Mouse (Mus musculus) CH12.LX (cell line): ENCODE measurements around the gene Cntrob. TPM values are rescaled to one million over a fixed set of nuclear protein-coding genes. Genes with fewer than 3 reads are reported as not detected.

Experiments
- DNase-seq: peaks from one replicate; pipeline ENCODE4 v3.0.0-alpha.2; 2013; ENCODE audit errors: extremely low read depth
- H3K27ac ChIP-seq: 2 replicates; pipeline ENCODE4 v1.5.1; 2012; ENCODE audit warnings: low read depth, mild to moderate bottlenecking, control low read depth, moderate library complexity; ENCODE audit not compliant: insufficient read depth
- H3K27me3 ChIP-seq: replicated peaks from 2 replicates; pipeline ENCODE3; 2012; ENCODE audit warnings: inconsistent platforms
- H3K36me3 ChIP-seq, 2 experiments: replicated peaks in 1 of 2; 2 replicates each; pipeline versions ENCODE3 to v1.6.1; 2012; ENCODE audit warnings: inconsistent platforms in 1 of 2, low read length in 1 of 2, mild to moderate bottlenecking in 1 of 2, mixed read lengths in 1 of 2, moderate library complexity in 1 of 2; ENCODE audit not compliant: control insufficient read depth in 1 of 2, insufficient read depth in 1 of 2
- H3K4me1 ChIP-seq, 2 experiments: 2 replicates each; pipeline ENCODE4 v1.6.1; 2012; ENCODE audit warnings: inconsistent platforms in 1 of 2, moderate library complexity in 1 of 2; ENCODE audit not compliant: insufficient read depth in 2 of 2, control insufficient read depth in 1 of 2
- H3K4me2 ChIP-seq: 2 replicates; pipeline ENCODE4 v1.6.1; 2012; ENCODE audit warnings: low read depth, mild to moderate bottlenecking, control low read depth; ENCODE audit not compliant: poor library complexity, insufficient read depth, severe bottlenecking
- H3K4me3 ChIP-seq, 3 experiments: fragments of 150-350 bp in 1 of 3; sonication (generic) in 1 of 3; replicated peaks in 1 of 3; 2 replicates each; pipeline versions ENCODE3 to v1.5.1; 2011 to 2012; ENCODE audit warnings: low read depth in 2 of 3, low read length in 2 of 3, mild to moderate bottlenecking in 2 of 3, moderate library complexity in 2 of 3, control low read depth in 1 of 3, improper control_type of control experiment in 1 of 3, inconsistent platforms in 1 of 3, mixed read lengths in 1 of 3; ENCODE audit not compliant: poor library complexity in 1 of 3
- H3K79me2 ChIP-seq: replicated peaks from 2 replicates; pipeline ENCODE4 v1.6.1; 2012; ENCODE audit warnings: mild to moderate bottlenecking, moderate library complexity; ENCODE audit not compliant: control insufficient read depth, poor library complexity, insufficient read depth, severe bottlenecking; ENCODE audit errors: extremely low read depth
- H3K9ac ChIP-seq: 2 replicates; pipeline ENCODE4 v1.6.1; 2012; ENCODE audit warnings: low read depth, mild to moderate bottlenecking, control low read depth, moderate library complexity; ENCODE audit not compliant: insufficient read depth
- H3K9me3 ChIP-seq: replicated peaks from 2 replicates; pipeline ENCODE3; 2012; ENCODE audit warnings: low read length, inconsistent platforms, mixed read lengths
- BHLHE40 ChIP-seq: IDR thresholded peaks from 2 replicates; pipeline ENCODE4 v1.6.1; 2011; ENCODE audit warnings: mild to moderate bottlenecking, low read depth, low read length, improper control_type of control experiment
- CHD2 ChIP-seq: IDR thresholded peaks from 2 replicates; pipeline ENCODE4 v1.6.1; 2011; ENCODE audit warnings: low read length, improper control_type of control experiment
- EP300 ChIP-seq: IDR thresholded peaks from 2 replicates; pipeline ENCODE4 v1.6.1; 2011; ENCODE audit warnings: low read length, improper control_type of control experiment
- HCFC1 ChIP-seq: IDR thresholded peaks from 2 replicates; pipeline ENCODE4 v1.6.1; 2012; ENCODE audit warnings: low read depth, mild to moderate bottlenecking, inconsistent platforms, low read length, improper control_type of control experiment
- IRF4 ChIP-seq: IDR thresholded peaks from 2 replicates; pipeline ENCODE4 v1.6.1; 2014; ENCODE audit warnings: low read depth, mild to moderate bottlenecking, inconsistent platforms, low read length, improper control_type of control experiment
- JUN ChIP-seq: IDR thresholded peaks from 2 replicates; pipeline ENCODE4 v1.6.1; 2011; ENCODE audit warnings: low read depth, mild to moderate bottlenecking, low read length, improper control_type of control experiment, moderate library complexity; ENCODE audit not compliant: insufficient read depth
- MAFK ChIP-seq: IDR thresholded peaks from 2 replicates; pipeline ENCODE4 v1.6.1; 2011; ENCODE audit warnings: low read length, improper control_type of control experiment; ENCODE audit not compliant: insufficient replicate concordance
- MEF2A ChIP-seq: IDR thresholded peaks from 2 replicates; pipeline ENCODE4 v1.6.1; 2014; ENCODE audit warnings: low read depth, mild to moderate bottlenecking, inconsistent platforms, low read length, improper control_type of control experiment, borderline replicate concordance
- MXI1 ChIP-seq: IDR thresholded peaks from 2 replicates; pipeline ENCODE4 v1.6.1; 2011; ENCODE audit warnings: mild to moderate bottlenecking, low read depth, low read length, improper control_type of control experiment
- NELFE ChIP-seq: IDR thresholded peaks from 2 replicates; pipeline ENCODE4 v1.6.1; 2011; ENCODE audit warnings: low read depth, low read length, improper control_type of control experiment
- POLR2A ChIP-seq: IDR thresholded peaks from 2 replicates; pipeline ENCODE4 v1.6.1; 2011; ENCODE audit warnings: low read depth, mild to moderate bottlenecking, improper control_type of control experiment, low read length
- TBP ChIP-seq: conservative IDR thresholded peaks from 2 replicates; pipeline ENCODE4 v1.6.1; 2011; ENCODE audit warnings: low read depth, low read length, improper control_type of control experiment
- USF2 ChIP-seq: conservative IDR thresholded peaks from 2 replicates; pipeline ENCODE4 v1.6.1; 2011; ENCODE audit warnings: low read depth, low read length, improper control_type of control experiment
- ZMIZ1 ChIP-seq: IDR thresholded peaks from 2 replicates; pipeline ENCODE4 v1.6.1; 2012; ENCODE audit warnings: low read depth, mild to moderate bottlenecking, inconsistent platforms, low read length, improper control_type of control experiment
- ZNF384 ChIP-seq: IDR thresholded peaks from 2 replicates; pipeline ENCODE4 v1.6.1; 2012; ENCODE audit warnings: low read depth, low read length, improper control_type of control experiment, inconsistent platforms
- dilution Hi-C: fragments of 300-500 bp; cut with MboI; formaldehyde crosslinking; loops from 2 replicates; pipeline ENCODE4 v1.14.3; 2020; ENCODE audit warnings: low sequenced_read_pairs; ENCODE audit not compliant: extremely low pct_unique_long_range_greater_than_20kb, extremely low pct_ligation_motif_present
- in situ Hi-C: fragments of 300-500 bp; cut with MboI; formaldehyde crosslinking; loops from 3 replicates; pipeline ENCODE4 v1.14.3; 2019; ENCODE audit warnings: low sequenced_read_pairs, low pct_ligation_motif_present, low pct_unique_long_range_greater_than_20kb, mixed read lengths
- polyA plus RNA-seq: library from polyadenylated mRNA; unstranded; fragments of >175 nt; gene quantifications from 2 replicates; pipeline ENCODE4 v1.2.1, GENCODE M21; 2012; ENCODE audit warnings: low read depth; ENCODE audit not compliant: insufficient read length
- total RNA-seq, 2 experiments: library from RNA; depleted of rRNA; stranded (reverse); fragments of 300-350 nt in 1 of 2; fragments of >200 nt in 1 of 2; gene quantifications; 2 replicates each; pipeline ENCODE4 v1.2.3; 2012 to 2014

The Cntrob gene
- total and polyA plus RNA-seq, 3 experiments, result 16.4 to 36.6 (median 18.9) TPM

GRCm38 (mm10) chr11:69322693-69323471 is 693 bp downstream of the Cntrob start:
- Histone ChIP-seq H3K27me3 (peaks cover 16% of the 10 kb centered on the region), H3K9me3 (no peaks in the 10 kb centered on the region), H3K4me1 (peaks cover 12 to 39% of the 10 kb centered on the region in 2 experiments), H3K4me3 (peak overlapping the region; percentile 63 to 69 (median 64)), H3K27ac (no peak overlapping the region), H3K4me2 (peak overlapping the region; percentile 81), H3K36me3 (peaks cover 12 to 36% of the 10 kb centered on the region in 2 experiments), H3K9ac (peak overlapping the region; percentile 93), H3K79me2 (no peaks in the 10 kb centered on the region)
- DNase-seq, result peak; percentile 49
- in situ Hi-C loops (no loop called here), dilution Hi-C loops (no loop called here)
- 0 out of 2 replicates have a peak, but pooled peaks have one; percentile 40 for TF ChIP-seq ZMIZ1
- TF ChIP-seq ZNF384, result peak; percentile 77
- TF ChIP-seq POLR2A, result peak; percentile 19; the same call in 1 of the 2 replicates
- peak; percentile 8; the same call in 1 of the 2 replicates for TF ChIP-seq MEF2A
- no peak for TF ChIP-seq IRF4
- TF ChIP-seq BHLHE40, result peak; percentile 63; the same call in 1 of the 2 replicates
- TF ChIP-seq JUN, result no peak
- TF ChIP-seq CHD2, result no peak
- TF ChIP-seq HCFC1, result no peak
- TF ChIP-seq TBP, result peak; percentile 24; the same call in 1 of the 2 replicates
- TF ChIP-seq EP300, result peak; percentile 29
- no peak for TF ChIP-seq MAFK
- TF ChIP-seq NELFE, result no peak

- no peaks in the 10 kb centered on the region for H3K79me2 ChIP-seq
- peaks cover 12 to 39% of the 10 kb centered on the region in 2 experiments for H3K4me1 ChIP-seq
- H3K27me3 ChIP-seq, result peaks cover 7% of the 10 kb centered on the region
- peak overlapping the region; percentile 81; the same call in 1 of the 2 replicates for H3K4me2 ChIP-seq
- in situ Hi-C loops, result no loop called here
- no peak overlapping the region for H3K9ac ChIP-seq
- no peak overlapping the region for H3K4me3 ChIP-seq
- peak; percentile 11; the same call in 1 of the 2 replicates for TF ChIP-seq MXI1
- no peak for TF ChIP-seq USF2
- TF ChIP-seq, all 38 proteins: peak for 1
- dilution Hi-C loops, result no loop called here
- DNase-seq, result no peak
- Histone ChIP-seq H3K9me3 (no peaks in the 10 kb centered on the region), H3K36me3 (peaks cover 17 to 42% of the 10 kb centered on the region in 2 experiments), H3K27ac (no peak overlapping the region)
These were observed 1.6 kb downstream of the Cntrob start for GRCm38 (mm10) chr11:69322010-69322409.
